Mouse (Mus musculus) thymus, adult 2 months (tissue): ENCODE measurements at regions not wholly inside any gene's neighbourhood (a gene's known extent, or its start where the extent isn't known, plus 50 kb on each side); places are given as distances from the start of the nearest gene placed in this dataset.

Experiments
- DNase-seq: peaks from one replicate; pipeline ENCODE4 v3.0.0; 2021
- H3K27ac ChIP-seq: fragments of 200-500 bp; 2 replicates; pipeline ENCODE4 v1.5.1; 2012; ENCODE audit warnings: low read length, control low read depth; ENCODE audit not compliant: control insufficient read depth, insufficient read depth
- H3K27me3 ChIP-seq: fragments of 200-500 bp; 2 replicates; pipeline ENCODE4 v1.6.1; 2012; ENCODE audit warnings: mild to moderate bottlenecking, low read length, moderate library complexity, mixed read lengths; ENCODE audit not compliant: control insufficient read depth, insufficient read depth
- H3K36me3 ChIP-seq: fragments of 200-500 bp; 2 replicates; pipeline ENCODE4 v1.6.1; 2012; ENCODE audit warnings: mild to moderate bottlenecking, low read length, moderate library complexity; ENCODE audit not compliant: control insufficient read depth, insufficient read depth
- H3K4me1 ChIP-seq: fragments of 200-500 bp; replicated peaks from 2 replicates; pipeline ENCODE4 v1.6.1; 2012; ENCODE audit warnings: low read length; ENCODE audit not compliant: control insufficient read depth, insufficient read depth
- H3K4me3 ChIP-seq: fragments of 200-500 bp; 2 replicates; pipeline ENCODE4 v1.5.1; 2012; ENCODE audit warnings: mild to moderate bottlenecking, low read length, control low read depth, moderate library complexity; ENCODE audit not compliant: control insufficient read depth, insufficient read depth
- CTCF ChIP-seq: fragments of 200-500 bp; IDR thresholded peaks from 2 replicates; pipeline ENCODE4 v1.5.1; 2012; ENCODE audit warnings: mild to moderate bottlenecking, control low read depth, low read length, moderate library complexity, borderline replicate concordance; ENCODE audit not compliant: control insufficient read depth, poor library complexity, insufficient read depth; ENCODE audit errors: extremely low read depth
- POLR2A ChIP-seq: fragments of 200-500 bp; IDR thresholded peaks from 2 replicates; pipeline ENCODE4 v1.6.1; 2012; ENCODE audit warnings: mild to moderate bottlenecking, low read length, control low read depth, moderate library complexity; ENCODE audit not compliant: control insufficient read depth, poor library complexity, insufficient read depth; ENCODE audit errors: extremely low read depth
- WGBS: fragments of 180-500 bp; shearing (Covaris S2); methylation state at CpG from one replicate; pipeline ENCODE4 v1.1.7; 2018; 5-methylcytosine and 5-hydroxymethylcytosine counted together

DNA sequence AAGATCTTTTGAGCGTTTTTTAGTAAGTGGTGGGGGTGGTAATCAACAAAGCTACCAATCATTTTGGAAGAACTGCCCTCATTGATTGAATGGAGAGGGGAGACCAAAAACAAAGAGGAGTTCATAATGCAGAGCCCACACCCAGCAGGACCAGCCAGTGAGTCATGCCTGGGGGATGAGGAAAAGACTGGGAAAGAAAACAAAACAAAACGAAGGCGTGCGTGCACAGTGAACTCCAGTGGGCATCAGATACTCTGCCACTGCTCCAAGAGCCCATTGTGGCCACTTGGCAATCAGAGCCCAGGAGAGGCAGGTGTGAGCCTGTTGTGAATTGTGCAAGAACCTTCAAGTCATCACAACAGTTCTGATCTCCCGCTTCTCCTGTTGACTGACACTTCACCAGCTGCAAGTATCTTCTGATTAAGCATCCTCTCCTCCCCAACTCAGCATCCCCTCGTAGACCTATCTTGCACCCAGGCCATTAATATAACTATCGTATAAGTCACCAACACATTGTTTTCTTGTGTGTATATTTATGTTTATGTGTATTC lies 351.1 kb upstream of the Trib2 start:
- H3K4me3 ChIP-seq = no peak overlapping the region
- no peak for DNase-seq
- no peak overlapping the region for H3K27ac ChIP-seq
- 96% methylated on average over 7 of the region's 7 CpGs for WGBS
- TF ChIP-seq CTCF (no peak), POLR2A (no peak)
- H3K36me3 ChIP-seq = no peaks in the 10 kb centered on the region
- no peaks in the 10 kb centered on the region for H3K4me1 ChIP-seq
- H3K27me3 ChIP-seq = no peaks in the 10 kb centered on the region

DNA sequence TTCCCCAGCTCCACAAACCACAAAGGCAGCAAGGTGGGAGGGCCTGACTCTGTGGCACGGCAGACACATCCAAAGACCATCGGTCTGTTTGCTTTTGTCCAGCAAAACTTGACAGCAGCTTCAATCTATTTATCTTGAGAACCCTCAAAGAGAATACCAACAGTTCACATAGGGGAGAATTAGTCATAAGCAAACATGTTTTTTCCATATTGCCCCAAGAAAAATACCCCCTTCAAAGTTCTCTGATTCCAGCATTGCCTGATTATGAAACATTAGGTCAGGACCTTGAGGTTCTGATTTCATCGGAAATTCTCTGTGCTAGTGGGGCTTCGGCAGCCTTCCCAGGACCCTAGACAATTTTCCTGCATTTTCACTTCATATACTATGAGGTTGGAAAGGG lies 348.4 kb upstream of the Trib2 start:
- DNase-seq = no peak
- WGBS = 79% methylated on average over 4 of the region's 4 CpGs
- Histone ChIP-seq H3K4me1 (no peaks in the 10 kb centered on the region), H3K27me3 (no peaks in the 10 kb centered on the region), H3K36me3 (no peaks in the 10 kb centered on the region), H3K4me3 (no peak overlapping the region), H3K27ac (no peak overlapping the region)
- TF ChIP-seq CTCF (no peak), POLR2A (no peak)

DNA sequence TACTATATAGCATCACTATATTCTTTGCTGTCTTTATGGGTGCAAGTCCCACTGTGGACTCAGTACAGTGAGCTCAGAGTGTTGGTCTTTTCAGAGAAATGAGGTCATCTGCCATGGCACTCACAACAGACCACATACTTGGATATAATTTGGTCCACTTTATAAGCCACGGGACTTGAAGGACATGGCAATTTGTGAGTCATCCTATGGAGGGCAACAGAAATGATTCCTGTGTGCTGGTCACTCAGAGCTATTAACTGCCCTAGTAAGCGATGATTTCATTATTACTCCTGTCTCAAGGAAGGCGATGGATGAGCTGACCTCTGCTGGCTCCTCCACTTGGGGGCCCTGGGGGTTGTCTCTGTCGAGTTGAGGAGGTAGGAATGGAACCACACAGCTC lies 345.2 kb upstream of the Trib2 start:
- no peak for TF ChIP-seq POLR2A
- TF ChIP-seq CTCF = no peak
- DNase-seq = no peak
- no peak overlapping the region for H3K27ac ChIP-seq
- no peak overlapping the region for H3K4me3 ChIP-seq
- H3K27me3 ChIP-seq = no peaks in the 10 kb centered on the region
- 90% methylated on average over 4 of the region's 4 CpGs for WGBS
- H3K36me3 ChIP-seq = no peaks in the 10 kb centered on the region
- no peaks in the 10 kb centered on the region for H3K4me1 ChIP-seq

DNA sequence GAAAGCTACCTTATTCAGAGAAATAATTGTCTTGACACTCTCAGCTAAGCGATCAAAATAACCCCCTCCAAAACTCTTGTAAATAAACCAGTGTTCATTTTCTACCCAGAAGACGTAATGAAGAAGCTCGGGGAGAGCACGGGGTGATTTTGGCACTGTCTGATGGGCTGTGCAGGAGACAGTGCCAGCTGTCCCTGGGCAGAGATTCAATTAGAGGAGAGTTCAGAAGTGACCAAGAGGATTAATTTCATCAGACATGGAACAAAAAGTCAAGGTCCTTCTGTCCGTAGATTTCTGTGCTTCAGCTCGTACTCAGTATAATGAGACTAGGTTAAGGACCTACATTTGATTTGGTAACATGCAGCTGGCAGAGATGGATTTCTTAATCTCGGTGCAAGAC lies 341.2 kb upstream of the Trib2 start:
- Histone ChIP-seq H3K4me1 (no peaks in the 10 kb centered on the region), H3K27ac (no peak overlapping the region), H3K4me3 (no peak overlapping the region), H3K27me3 (no peaks in the 10 kb centered on the region), H3K36me3 (no peaks in the 10 kb centered on the region)
- no peak for TF ChIP-seq CTCF
- no peak for TF ChIP-seq POLR2A
- DNase-seq = no peak
- 94% methylated on average over 7 of the region's 7 CpGs for WGBS

DNA sequence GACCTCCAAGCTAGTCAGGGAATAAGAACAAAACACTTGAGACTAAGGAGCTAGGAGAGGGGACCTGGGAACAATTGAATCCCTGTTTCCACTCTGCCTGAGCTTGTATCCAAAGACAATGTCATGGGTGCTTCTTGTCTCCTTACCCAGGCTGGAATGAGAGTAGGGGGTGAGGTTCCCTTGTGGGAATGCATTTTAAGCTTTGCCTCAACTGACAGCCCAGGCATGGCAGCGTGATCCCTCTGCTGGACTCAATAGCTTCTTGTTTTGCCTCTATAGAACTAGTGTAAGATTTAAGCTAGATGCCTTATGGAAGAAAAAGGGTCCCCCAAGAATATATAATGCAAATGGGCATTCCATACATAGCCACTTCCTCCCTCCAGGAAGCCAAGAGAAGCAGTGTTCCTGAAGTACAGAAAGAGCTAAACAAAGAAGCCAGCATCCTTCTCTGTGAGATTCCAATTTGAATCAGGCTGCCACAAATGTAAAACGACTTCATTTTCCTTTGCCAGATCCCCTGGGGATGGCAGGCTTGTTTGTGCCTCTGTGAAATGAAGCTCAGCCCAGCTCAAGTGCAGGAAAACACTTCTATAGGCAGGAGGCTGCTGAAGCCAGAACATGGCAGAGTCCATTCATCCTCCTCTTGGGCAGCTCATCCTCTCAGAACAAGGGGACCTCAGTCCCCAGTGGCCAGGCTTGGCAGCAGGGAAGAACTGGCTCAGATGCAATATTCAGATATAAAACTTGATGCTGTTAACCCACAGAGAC lies 339.3 kb upstream of the Trib2 start:
- WGBS = 59% methylated on average over 2 of the region's 2 CpGs
- no peak overlapping the region for H3K4me3 ChIP-seq
- no peak overlapping the region for H3K27ac ChIP-seq
- H3K4me1 ChIP-seq = no peaks in the 10 kb centered on the region
- no peaks in the 10 kb centered on the region for H3K36me3 ChIP-seq
- no peak for TF ChIP-seq CTCF
- TF ChIP-seq POLR2A = no peak
- no peaks in the 10 kb centered on the region for H3K27me3 ChIP-seq
- DNase-seq = no peak

DNA sequence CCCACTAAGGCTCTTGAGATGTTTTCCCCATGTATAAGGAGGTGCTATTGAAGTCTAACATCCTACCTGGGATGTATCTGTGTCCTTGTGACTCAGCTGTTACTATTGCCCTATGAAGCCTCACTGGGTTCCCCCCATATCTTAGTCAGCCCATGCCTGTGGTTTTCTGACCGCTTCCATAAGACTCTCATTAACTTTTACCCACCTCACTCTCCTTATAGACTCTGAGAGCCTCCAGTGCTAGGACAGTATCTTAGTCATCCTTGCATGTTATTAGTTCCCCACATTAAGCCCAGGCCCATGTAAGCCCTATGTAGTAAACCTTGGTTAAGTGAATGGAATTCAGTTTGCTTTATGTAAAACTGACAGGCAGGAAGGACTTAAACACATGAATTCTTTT lies 337.5 kb upstream of the Trib2 start:
- H3K4me1 ChIP-seq = no peaks in the 10 kb centered on the region
- no peaks in the 10 kb centered on the region for H3K36me3 ChIP-seq
- WGBS = 85% methylated on average over 1 of the region's 1 CpGs
- H3K27me3 ChIP-seq = no peaks in the 10 kb centered on the region
- TF ChIP-seq CTCF (no peak), POLR2A (no peak)
- DNase-seq = no peak
- H3K27ac ChIP-seq = no peak overlapping the region
- no peak overlapping the region for H3K4me3 ChIP-seq
